Mouse (Mus musculus) G1E (cell line): ENCODE results near the gene Fry. TPM values are rescaled to one million over a fixed set of nuclear protein-coding genes. Genes with fewer than 3 reads are reported as not detected.
A peak's percentile ranks its signal among the peaks of the same experiment; 100 is the strongest.

Experiments
- ATAC-seq: 2 replicates; pipeline ENCODE4 v1.8.0; 2016; ENCODE audit warnings: mild to moderate bottlenecking; ENCODE audit not compliant: insufficient number of reproducible peaks, poor library complexity, low FRiP score, severe bottlenecking; ENCODE audit errors: extremely low read depth
- DNase-seq: peaks from one replicate; pipeline ENCODE4 v3.0.0; 2012; ENCODE audit warnings: low spot score
- H3K27me3 ChIP-seq: 2 replicates; pipeline ENCODE4 v1.6.1; 2012; ENCODE audit warnings: mild to moderate bottlenecking, low read length, inconsistent platforms; ENCODE audit not compliant: insufficient read depth
- H3K36me3 ChIP-seq: replicated peaks from 2 replicates; pipeline ENCODE3; 2012; ENCODE audit warnings: mild to moderate bottlenecking, inconsistent platforms
- H3K4me1 ChIP-seq: 2 replicates; pipeline ENCODE4 v1.6.1; 2012; ENCODE audit warnings: low read depth, low read length, inconsistent platforms, mixed read lengths; ENCODE audit not compliant: insufficient read depth
- H3K4me3 ChIP-seq: 2 replicates; pipeline ENCODE4 v1.5.1; 2012; ENCODE audit warnings: low read depth, mild to moderate bottlenecking, inconsistent platforms, low read length, moderate library complexity, mixed read lengths
- H3K9me3 ChIP-seq: replicated peaks from 2 replicates; pipeline ENCODE4 v1.6.1; 2012; ENCODE audit warnings: inconsistent platforms
- CTCF ChIP-seq: IDR thresholded peaks from 2 replicates; pipeline ENCODE4 v1.5.1; 2012; ENCODE audit warnings: low read depth, low read length, inconsistent platforms, mixed read lengths
- GATA1 ChIP-seq: IDR thresholded peaks from 2 replicates; pipeline ENCODE4 v1.6.1; 2012; ENCODE audit warnings: borderline replicate concordance, low read length, inconsistent platforms, mixed read lengths
- GATA2 ChIP-seq: IDR thresholded peaks from 2 replicates; pipeline ENCODE4 v1.6.1; 2012; ENCODE audit warnings: low read depth, low read length, inconsistent platforms, borderline replicate concordance
- POLR2AphosphoS5 ChIP-seq: IDR thresholded peaks from 2 replicates; pipeline ENCODE4 v1.6.1; 2012; ENCODE audit warnings: low read depth, low read length, inconsistent platforms; ENCODE audit not compliant: insufficient replicate concordance
- TAL1 ChIP-seq: conservative IDR thresholded peaks from 2 replicates; pipeline ENCODE4 v1.6.1; 2012; ENCODE audit warnings: low read depth, low read length, inconsistent platforms, mixed read lengths
- polyA plus RNA-seq: library from polyadenylated mRNA; stranded (reverse); fragments of >175 nt; gene quantifications from 2 replicates; pipeline ENCODE4 v1.2.3, GENCODE M21; 2012
- total RNA-seq, 2 experiments: library from RNA; stranded (forward) in 1 of 2; stranded (reverse) in 1 of 2; fragments of 200-1000 nt in 1 of 2; fragments of >200 nt in 1 of 2; fragmentation: Nextera tagmentation in 1 of 2; gene quantifications; 2 replicates each; pipeline ENCODE4 v1.2.3; 2014 to 2017

Fry gene
- total and polyA plus RNA-seq, 3 experiments = 2.6 to 5.5 (median 2.7) TPM

DNA sequence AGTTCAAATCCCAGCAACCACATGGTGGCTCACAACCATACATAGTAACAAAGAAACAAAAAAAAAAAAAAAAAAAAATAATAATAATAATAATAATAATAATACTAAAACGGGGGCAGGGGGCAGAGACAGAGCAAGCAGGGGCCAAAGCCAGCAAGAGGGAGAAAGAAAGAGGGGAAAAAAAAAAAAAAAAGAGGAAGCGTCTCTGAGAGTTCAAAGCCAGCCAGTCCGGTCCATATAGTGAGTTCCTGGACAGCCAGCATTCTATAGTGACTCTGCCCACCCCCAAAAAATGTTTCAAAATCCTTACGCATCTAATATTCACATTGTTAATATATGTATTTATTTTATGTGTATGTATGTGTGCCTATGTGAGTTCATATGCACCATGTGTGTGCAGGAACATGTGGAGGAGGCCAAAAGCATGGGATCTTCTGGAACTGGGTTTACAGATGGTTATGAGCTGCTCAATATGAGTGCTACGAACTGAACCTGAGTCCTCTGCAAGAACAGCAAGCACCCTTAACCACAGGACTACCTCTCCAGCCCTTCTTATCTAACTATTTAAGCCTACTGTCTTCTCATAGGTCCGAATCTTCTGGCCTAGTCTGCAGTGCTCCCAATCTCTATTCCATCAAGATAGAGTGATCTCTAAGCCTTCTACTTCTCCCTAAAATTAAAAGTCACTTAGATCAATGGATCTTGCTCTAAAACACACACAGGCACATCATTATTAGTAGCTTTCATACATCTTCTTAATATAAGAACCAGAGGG is 392.2 kb downstream of the Fry start:
- no peak overlapping the region for H3K4me3 ChIP-seq
- H3K9me3 ChIP-seq = no peaks in the 10 kb centered on the region
- DNase-seq (no peak), ATAC-seq (no peak)
- H3K27me3 ChIP-seq = 0 out of 2 replicates have a peak, but pooled peaks cover 3% of the 10 kb centered on the region
- H3K36me3 ChIP-seq = no peaks in the 10 kb centered on the region
- TF ChIP-seq POLR2AphosphoS5 (no peak), GATA1 (no peak), CTCF (no peak), GATA2 (no peak), TAL1 (no peak)
- no peaks in the 10 kb centered on the region for H3K4me1 ChIP-seq

DNA sequence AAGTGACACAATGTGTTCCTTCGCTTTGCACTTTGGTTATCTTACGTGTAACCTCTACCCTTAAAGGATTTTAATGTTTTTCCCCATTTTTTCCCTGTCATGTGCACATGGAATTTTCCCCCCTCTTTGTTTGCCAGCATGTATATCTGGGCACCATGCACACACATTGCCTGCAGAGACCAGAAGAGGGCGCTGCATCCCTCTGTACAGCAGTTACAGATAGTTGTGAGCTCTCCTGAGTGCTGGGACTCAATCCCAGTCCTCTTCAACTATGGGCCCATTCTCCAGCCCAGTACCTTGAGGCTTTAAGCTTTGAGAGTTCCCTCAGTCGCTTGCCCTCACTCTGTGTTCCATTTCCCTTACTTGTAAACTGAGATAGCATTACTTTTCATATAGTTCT is 394.8 kb downstream of the Fry start:
- no peak overlapping the region for H3K4me3 ChIP-seq
- no peak for TF ChIP-seq GATA2
- DNase-seq = no peak
- no peaks in the 10 kb centered on the region for H3K9me3 ChIP-seq
- peaks cover 13% of the 10 kb centered on the region for H3K27me3 ChIP-seq
- no peak for ATAC-seq
- H3K4me1 ChIP-seq = peaks cover 3% of the 10 kb centered on the region; the same call in 1 of the 2 replicates
- no peaks in the 10 kb centered on the region for H3K36me3 ChIP-seq

DNA sequence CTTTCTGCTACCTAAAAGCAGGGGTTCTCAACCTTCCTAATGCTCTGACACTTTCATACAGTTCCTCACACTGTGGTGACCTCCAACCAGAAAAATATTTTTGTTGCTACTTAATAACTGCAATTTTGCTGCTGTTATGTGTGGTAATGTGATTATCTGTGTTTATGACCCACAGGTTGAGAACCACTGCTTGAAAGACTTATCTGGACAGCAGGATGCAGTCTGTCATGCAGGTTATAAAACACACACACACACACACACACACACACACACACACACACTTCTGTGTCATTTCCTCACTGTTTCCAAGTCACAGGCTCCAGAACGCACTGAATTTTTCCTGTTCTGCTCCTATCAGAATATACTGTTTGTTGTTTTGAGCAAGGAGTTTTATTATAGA is 395.6 kb downstream of the Fry start:
- Histone ChIP-seq H3K9me3 (no peaks in the 10 kb centered on the region), H3K27me3 (peaks cover 13% of the 10 kb centered on the region), H3K4me1 (peaks cover 3% of the 10 kb centered on the region; the same call in 1 of the 2 replicates), H3K36me3 (no peaks in the 10 kb centered on the region), H3K4me3 (no peak overlapping the region)
- TF ChIP-seq GATA1 = no peak
- no peak for TF ChIP-seq POLR2AphosphoS5
- TF ChIP-seq GATA2 = no peak
- no peak for TF ChIP-seq TAL1
- no peak for TF ChIP-seq CTCF
- no peak for DNase-seq
- no peak for ATAC-seq

DNA sequence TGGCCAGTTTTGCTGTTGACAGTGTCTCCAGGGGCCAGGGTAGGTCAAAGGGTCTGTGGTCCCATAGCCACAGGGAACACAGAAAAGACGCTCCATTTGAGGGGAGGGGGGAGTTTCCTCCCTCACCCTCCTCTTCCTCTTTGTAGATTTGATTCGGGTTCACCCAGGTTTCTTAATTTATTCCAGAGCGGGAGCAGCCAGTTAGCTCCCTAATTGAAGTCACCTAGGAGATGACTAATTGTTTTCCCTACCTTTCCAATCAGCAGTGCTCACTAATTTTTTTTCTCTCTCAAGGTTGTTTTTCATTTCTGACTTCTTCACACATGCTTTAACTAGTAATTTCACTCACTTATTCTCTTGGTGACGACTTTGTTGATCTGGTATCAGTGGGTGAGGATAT is 399.6 kb downstream of the Fry start, which contains the start of gene Zar1l:
Gene Zar1l (minus strand): TSS at position 101 of the 400 bp plus-strand sequence.
- TF ChIP-seq GATA2 (no peak), POLR2AphosphoS5 (no peak), TAL1 (no peak), GATA1 (no peak), CTCF (no peak)
- no peaks in the 10 kb centered on the region for H3K9me3 ChIP-seq
- ATAC-seq (no peak), DNase-seq (no peak)
- no peaks in the 10 kb centered on the region for H3K36me3 ChIP-seq
- no peak within 1 kb of the TSS for H3K4me3 ChIP-seq
- peaks cover 3% of the 10 kb centered on the region for H3K4me1 ChIP-seq
- H3K27me3 ChIP-seq = peaks cover 13% of the 10 kb centered on the region

DNA sequence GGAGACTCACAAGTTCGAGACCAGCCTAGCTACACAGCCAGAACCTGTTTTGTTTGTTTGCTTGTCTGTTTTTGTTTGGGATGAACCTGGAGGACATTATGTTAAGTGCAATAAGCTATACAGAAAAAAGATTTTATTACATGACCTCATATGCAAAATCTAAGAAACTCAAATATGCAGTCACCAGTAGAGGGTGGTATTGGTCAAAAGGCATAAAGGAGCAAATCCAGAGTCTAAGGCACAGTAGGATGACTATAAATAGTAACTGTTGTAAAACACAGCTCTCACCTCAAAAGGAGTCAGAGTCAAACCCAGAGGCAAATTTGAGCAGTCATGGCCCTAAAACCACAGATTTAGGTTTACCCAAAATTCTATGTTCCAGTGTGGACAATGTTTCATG is 401.1 kb downstream of the Fry start:
- DNase-seq (peak; percentile 14), ATAC-seq (no peak)
- Histone ChIP-seq H3K36me3 (peaks cover 6% of the 10 kb centered on the region), H3K4me1 (peaks cover 15% of the 10 kb centered on the region), H3K9me3 (no peaks in the 10 kb centered on the region), H3K4me3 (no peak overlapping the region), H3K27me3 (peaks cover 13% of the 10 kb centered on the region)
- TF ChIP-seq CTCF (0 out of 2 replicates have a peak, but pooled peaks have one; percentile 2), GATA2 (no peak), TAL1 (no peak), POLR2AphosphoS5 (no peak), GATA1 (no peak)

DNA sequence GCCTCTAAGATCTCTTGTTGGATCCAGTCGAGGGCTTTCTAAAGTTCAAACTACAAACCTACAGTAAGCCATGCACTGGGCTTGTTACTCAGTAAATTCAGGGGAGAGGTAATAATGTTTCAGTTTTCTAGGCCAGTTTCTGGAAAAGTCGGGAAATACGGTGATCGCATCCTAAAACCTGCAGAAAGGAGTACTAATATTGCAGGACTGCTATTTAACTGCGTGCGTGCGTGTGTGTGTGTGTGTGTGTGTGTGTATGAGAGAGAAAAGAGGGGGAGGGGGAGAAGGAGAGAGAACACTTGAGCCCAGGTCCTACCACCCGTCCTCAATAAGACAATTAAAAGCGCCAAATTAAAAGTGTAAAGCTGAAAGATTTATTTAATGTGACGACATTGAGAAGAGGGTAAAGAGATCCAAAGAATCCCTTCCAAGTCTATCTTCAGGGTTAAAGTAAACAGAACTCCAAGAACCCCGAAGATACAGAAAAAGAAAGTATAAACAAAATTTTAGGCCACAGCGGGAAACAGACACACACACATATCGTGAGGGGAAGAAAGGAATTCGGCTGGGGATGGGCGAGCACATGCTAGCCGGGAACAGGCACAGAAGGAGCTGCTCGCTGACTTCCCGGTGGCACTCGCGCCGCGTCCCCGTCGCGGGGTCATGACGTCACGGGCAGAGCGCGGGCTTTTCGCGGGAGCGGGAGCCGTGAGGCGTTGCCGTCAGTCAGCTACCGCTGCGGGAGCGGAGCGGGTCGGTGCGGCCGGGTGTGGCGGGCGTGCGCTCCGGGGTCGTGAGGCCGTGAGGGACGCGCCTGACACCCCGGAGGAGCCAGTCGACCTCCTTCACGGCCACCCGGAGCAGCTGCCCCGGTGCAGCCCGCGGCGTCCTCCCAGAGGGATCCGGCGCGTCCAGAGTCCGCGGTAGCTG is 403.8 kb downstream of the Fry start, which contains the start of gene Brca2:
Gene Brca2 (plus strand): TSS at position 694 of the 930 bp plus-strand sequence.
- peak within 1 kb of the TSS; percentile 95 for H3K4me3 ChIP-seq
- H3K36me3 ChIP-seq = peaks cover 19% of the 10 kb centered on the region
- peak; percentile 70 for ATAC-seq
- peak; percentile 92 for DNase-seq
- no peaks in the 10 kb centered on the region for H3K9me3 ChIP-seq
- no peak for TF ChIP-seq GATA1
- TF ChIP-seq POLR2AphosphoS5 = no peak
- TF ChIP-seq CTCF = no peak
- TF ChIP-seq GATA2 = no peak
- peaks cover 20% of the 10 kb centered on the region for H3K4me1 ChIP-seq
- H3K27me3 ChIP-seq = peaks cover 7% of the 10 kb centered on the region
